ENCODE assay signal across 31 mouse cellular contexts in the genomic region with DNA sequence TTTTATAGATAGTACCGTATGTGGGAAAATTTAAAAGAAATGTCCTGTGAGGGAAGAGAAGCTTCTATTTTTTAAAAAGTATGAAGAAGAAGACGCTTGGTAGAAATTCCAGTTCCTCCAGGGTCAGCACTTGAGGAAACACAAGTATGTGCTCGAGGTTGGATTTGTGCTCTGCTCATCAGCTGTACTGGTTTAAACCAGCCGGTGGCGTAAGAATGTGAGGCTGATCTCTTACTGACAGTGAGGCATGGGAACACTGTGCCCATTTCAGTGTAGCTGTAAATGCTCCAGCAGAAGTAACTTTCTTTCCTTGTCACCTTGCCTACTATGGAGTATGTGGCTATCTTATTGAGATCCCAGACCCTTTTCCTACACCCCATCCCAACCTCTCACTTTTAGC.
A peak's percentile ranks its signal among the peaks of the same experiment; 100 is the strongest.
DNase-seq lines count a peak whose midpoint lies in the region; ATAC-seq and TF ChIP-seq lines count a peak whose summit lies in the region.
"Had no signal": no experiment of that assay in that cellular context is flagged by ENCODE, and none has a peak within 500 bp of the region (broad histone marks: within the 10 kb centered on the region; RNA-seq: fewer than 3 reads in every experiment).

No protein-coding gene starts in this region.

- no peaks in the 10 kb centered on the region for H3K27me3 ChIP-seq in heart, embryonic 12.5 days (replicated peaks)
- H3K27me3 ChIP-seq: embryonic facial prominence, embryonic 13.5 days; heart, embryonic 13.5 days; limb, embryonic 13.5 days had no signal

- 73% methylated on average over 5 of the region's 5 CpGs for WGBS in heart, embryonic 12.5 days

- no peak overlapping the region for H3K27ac ChIP-seq in heart, embryonic 12.5 days (ENCODE audit: poor library complexity, severe bottlenecking)
- H3K27ac ChIP-seq in left cerebral cortex, adult 2 months, result peak overlapping the region; percentile 72
- 0 out of 2 replicates have a peak overlapping the region, but pooled peaks have one; percentile 9 for H3K27ac ChIP-seq in cortical plate, adult 2 months (ENCODE audit: insufficient read depth, low read length)
- H3K27ac ChIP-seq: embryonic facial prominence, embryonic 13.5 days; hindbrain, embryonic 14.5 days; limb, embryonic 13.5 days; stomach, postnatal 0 days had no signal

- no peak for ATAC-seq in heart, embryonic 12.5 days (ENCODE audit: insufficient number of reproducible peaks, low FRiP score)
- ATAC-seq: forebrain, embryonic 16.5 days; midbrain, embryonic 16.5 days had no signal

- H3K36me3 ChIP-seq in heart, embryonic 12.5 days, result peaks cover 7% of the 10 kb centered on the region
- H3K36me3 ChIP-seq: G1E had no signal

- intact Hi-C loops in left cerebral cortex, adult 2 months (cut with DNase I), result loop anchor here (5.0 to 10.0 kb wide), 2 partner anchors 84 to 378 kb away; partner anchors contain the start of gene Pds5b
- intact Hi-C loops in left cerebral cortex, postnatal 36 days (cut with DNase I), result no loop called here

- no peak; the same call in none of the 2 replicates for TF ChIP-seq CTCF in left cerebral cortex, adult 2 months (IDR thresholded peaks at IDR 0.05)
- TF ChIP-seq CTCF in cortical plate, adult 2 months (IDR thresholded peaks at IDR 0.05; ENCODE audit: extremely low read depth, insufficient read depth, low read length), result no peak

- no peak overlapping the region for H3K4me3 ChIP-seq in heart, embryonic 12.5 days
- no peak overlapping the region for H3K4me3 ChIP-seq in left cerebral cortex, adult 2 months
- H3K4me3 ChIP-seq in cortical plate, adult 2 months (ENCODE audit: insufficient read depth, low read length), result no peak overlapping the region
- H3K4me3 ChIP-seq: embryonic facial prominence, embryonic 13.5 days; erythroblast, embryonic 14.5 days; heart, embryonic 13.5 days; limb, embryonic 13.5 days had no signal

- peak; percentile 64 for DNase-seq in heart, adult 11 months
- no peak for DNase-seq in left cerebral cortex, adult 2 months (ENCODE audit: extremely low spot score in 1 of 2, low spot score in 2 of 2)
- no peak for DNase-seq in left cerebral cortex, postnatal 36 days (ENCODE audit: low spot score in 2 of 2)
- peak; percentile 45 for DNase-seq in lung, postnatal 10 days
- no peak for DNase-seq in cerebellum, postnatal 4 days (ENCODE audit: low spot score in 2 of 2)
- DNase-seq: adrenal gland, adult 8-10 months; cerebellum, adult 2 months; cerebellum, postnatal 25 days; embryo, embryonic 11 days; gastrocnemius, postnatal 10 days; heart, postnatal 10 days; kidney, adult 11 months; kidney, postnatal 10 days; layer of hippocampus, adult 9-11 months; right cerebral cortex, adult 18-20 months; right cerebral cortex, postnatal 4 days; thymus, adult 18-20 months; thymus, postnatal 25 days had no signal

- no peak overlapping the region for H3K9ac ChIP-seq in heart, embryonic 12.5 days
- H3K9ac ChIP-seq: embryonic facial prominence, embryonic 13.5 days; heart, embryonic 13.5 days; hindbrain, embryonic 14.5 days; limb, embryonic 13.5 days had no signal

- no peaks in the 10 kb centered on the region; the same call in 1 of the 2 replicates for H3K9me3 ChIP-seq in heart, embryonic 12.5 days (replicated peaks)
- H3K9me3 ChIP-seq: embryonic facial prominence, embryonic 13.5 days had no signal

- no peak overlapping the region for H3K4me2 ChIP-seq in heart, embryonic 12.5 days
- H3K4me2 ChIP-seq: embryonic facial prominence, embryonic 13.5 days; heart, embryonic 13.5 days; hindbrain, embryonic 14.5 days; limb, embryonic 13.5 days; liver, embryonic 11.5 days; midbrain, embryonic 11.5 days had no signal

- H3K4me1 ChIP-seq in heart, embryonic 12.5 days (replicated peaks), result peaks cover 44% of the 10 kb centered on the region
- peaks cover 1% of the 10 kb centered on the region for H3K4me1 ChIP-seq in cortical plate, adult 2 months (ENCODE audit: control insufficient read depth, insufficient read depth, low read length)

- no peak for TF ChIP-seq POLR2A in cortical plate, adult 2 months (IDR thresholded peaks at IDR 0.05; ENCODE audit: extremely low read depth, insufficient read depth, low read length)

Comparison
In these comparisons a context has a peak if more than half of its experiments do, and no peak if none do; other contexts are left out.
1. DNase-seq: peak in heart, adult 11 months (single experiment) and lung, postnatal 10 days (single experiment); none in left cerebral cortex, adult 2 months (0 of 2), left cerebral cortex, postnatal 36 days (0 of 2) and cerebellum, postnatal 4 days (0 of 2).